Mouse (Mus musculus) central nervous system, embryonic 14 days (tissue): ENCODE measurements around the gene Gm28998. TPM values are rescaled to one million over a fixed set of nuclear protein-coding genes. Genes with fewer than 3 reads are reported as not detected.

Source experiments
- polyA plus RNA-seq: library from polyadenylated mRNA; depleted of rRNA; stranded (reverse); fragments of >200 nt; gene quantifications from 2 replicates; pipeline ENCODE4 v1.2.3, GENCODE M21; 2012; rRNA removed

Gene Gm28998
- not detected in 2 replicates for polyA plus RNA-seq

DNA sequence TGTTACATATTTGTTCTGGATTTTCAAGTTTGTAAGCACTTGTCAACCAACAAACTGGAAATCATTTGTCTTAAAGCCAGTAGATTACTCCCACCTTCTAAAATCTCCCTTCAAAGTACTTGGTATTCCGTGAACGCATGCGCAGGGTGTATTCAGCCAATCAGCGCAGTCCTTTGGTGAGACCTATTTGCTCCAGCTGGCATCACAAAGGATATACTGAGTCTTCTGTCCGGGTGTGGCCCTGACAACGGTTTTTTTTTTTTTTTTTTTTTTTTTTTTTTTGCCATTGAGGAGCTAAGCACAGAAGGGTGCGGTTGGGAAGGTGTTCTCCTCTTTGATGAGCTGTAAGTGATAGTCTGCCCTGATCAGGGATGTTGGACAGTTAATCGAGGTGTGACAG is at the start of gene Gm28998:
Gene Gm28998 (plus strand): TSS at position 301 of the 400 bp plus-strand sequence.

Other genes starting within 250 kb of the Gm28998 start
- gene Gm21244, start 84.5 kb upstream of the Gm28998 start, polyA plus RNA-seq = not detected in 2 replicates
- gene Gm21788, start 151.2 kb downstream of the Gm28998 start, polyA plus RNA-seq = not detected in 2 replicates